Mouse (Mus musculus) liver, embryonic 11.5 days (tissue): ENCODE data around the gene Xrcc1. TPM values are rescaled to one million over a fixed set of nuclear protein-coding genes. Genes with fewer than 3 reads are reported as not detected.

Experiments
- ATAC-seq: fragments of 200-750 bp; cut with Nextera tagmentation; replicated peaks from 2 replicates; pipeline ENCODE4 v1.8.0; 2017; ENCODE audit warnings: moderate number of reproducible peaks, mild to moderate bottlenecking, moderate TSS enrichment, moderate library complexity; ENCODE audit not compliant: low FRiP score
- DNase-seq: peaks from one replicate; pipeline ENCODE4 v3.0.0-alpha.2; 2017; ENCODE audit warnings: low spot score
- H3K27ac ChIP-seq: fragments of 300-500 bp; sonication (generic); 2 replicates; pipeline ENCODE4 v1.5.1; 2014; ENCODE audit warnings: mild to moderate bottlenecking, low read depth, low read length, control low read depth
- H3K27me3 ChIP-seq: fragments of 300-500 bp; sonication (generic); replicated peaks from 2 replicates; pipeline ENCODE4 v1.6.1; 2014; ENCODE audit warnings: low read length, mixed read lengths; ENCODE audit not compliant: control insufficient read depth, insufficient read depth
- H3K36me3 ChIP-seq: fragments of 300-500 bp; sonication (generic); 2 replicates; pipeline ENCODE4 v1.6.1; 2014; ENCODE audit warnings: mild to moderate bottlenecking, low read length, moderate library complexity, mixed read lengths; ENCODE audit not compliant: control insufficient read depth, insufficient read depth
- H3K4me1 ChIP-seq: fragments of 300-500 bp; sonication (generic); replicated peaks from 2 replicates; pipeline ENCODE4 v1.6.1; 2014; ENCODE audit warnings: low read length, mixed read lengths; ENCODE audit not compliant: control insufficient read depth, insufficient read depth
- H3K4me2 ChIP-seq: fragments of 300-500 bp; sonication (generic); 2 replicates; pipeline ENCODE4 v1.6.1; 2014; ENCODE audit warnings: mild to moderate bottlenecking, control low read depth, moderate library complexity
- H3K4me3 ChIP-seq: fragments of 300-500 bp; sonication (generic); 2 replicates; pipeline ENCODE4 v1.5.1; 2014; ENCODE audit warnings: low read depth, low read length, control low read depth
- H3K9ac ChIP-seq: fragments of 300-500 bp; sonication (generic); 2 replicates; pipeline ENCODE4 v1.6.1; 2014; ENCODE audit warnings: low read depth, low read length, control low read depth
- H3K9me3 ChIP-seq: fragments of 300-500 bp; sonication (generic); 2 replicates; pipeline ENCODE4 v1.6.1; 2016; ENCODE audit warnings: low read length, inconsistent platforms, mixed read lengths; ENCODE audit not compliant: control insufficient read depth
- WGBS: fragments of 180-500 bp; shearing (Covaris S2); extraction: QIAGEN DNeasy Blood & Tissue Kit; methylation state at CpG from one replicate; pipeline ENCODE4 v1.1.7; 2014; 5-methylcytosine and 5-hydroxymethylcytosine counted together
- polyA plus RNA-seq: library from polyadenylated mRNA; unstranded; fragments of >200 nt; fragmentation: Nextera tagmentation; extraction: Ambion mirVana; gene quantifications from 2 replicates; pipeline ENCODE4 v1.2.1, GENCODE M21; 2014

The Xrcc1 gene
- polyA plus RNA-seq, 1 experiment from 2014 or later = 102 TPM

DNA sequence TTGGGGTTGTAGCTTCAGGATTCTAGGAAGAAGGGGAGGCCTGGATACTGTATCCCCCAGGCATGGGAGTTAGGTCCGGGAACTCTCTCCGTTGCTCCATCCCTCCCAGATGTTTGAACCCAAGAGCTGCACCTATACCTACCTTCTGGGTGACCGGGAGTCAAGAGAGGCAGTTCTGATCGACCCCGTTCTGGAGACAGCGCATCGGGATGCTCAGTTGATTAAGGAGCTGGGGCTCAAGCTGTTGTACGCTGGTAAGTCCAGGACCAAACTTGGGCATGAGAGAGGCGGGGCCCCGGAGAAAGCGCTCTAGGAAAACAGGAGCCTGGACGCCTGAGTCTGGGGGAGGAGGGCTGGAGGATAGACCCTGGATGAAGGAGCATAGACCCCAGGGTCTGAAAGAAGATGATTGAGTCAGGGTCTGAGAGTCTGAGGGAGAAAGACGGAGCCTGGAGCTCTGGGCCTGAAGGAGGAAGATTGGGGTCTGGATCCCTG, 48.3 kb downstream of the Xrcc1 start:
- H3K4me2 ChIP-seq = peak overlapping the region; percentile 68
- ATAC-seq (no peak), DNase-seq (no peak)
- H3K9ac ChIP-seq = peak overlapping the region; percentile 39
- no peaks in the 10 kb centered on the region for H3K9me3 ChIP-seq
- H3K4me1 ChIP-seq = peaks cover 19% of the 10 kb centered on the region
- 9% methylated on average over 13 of the region's 13 CpGs for whole genome bisulfite sequencing
- H3K4me3 ChIP-seq = peak overlapping the region; percentile 60
- H3K27ac ChIP-seq = no peak overlapping the region
- no peaks in the 10 kb centered on the region for H3K36me3 ChIP-seq
- peaks cover 11% of the 10 kb centered on the region for H3K27me3 ChIP-seq

DNA sequence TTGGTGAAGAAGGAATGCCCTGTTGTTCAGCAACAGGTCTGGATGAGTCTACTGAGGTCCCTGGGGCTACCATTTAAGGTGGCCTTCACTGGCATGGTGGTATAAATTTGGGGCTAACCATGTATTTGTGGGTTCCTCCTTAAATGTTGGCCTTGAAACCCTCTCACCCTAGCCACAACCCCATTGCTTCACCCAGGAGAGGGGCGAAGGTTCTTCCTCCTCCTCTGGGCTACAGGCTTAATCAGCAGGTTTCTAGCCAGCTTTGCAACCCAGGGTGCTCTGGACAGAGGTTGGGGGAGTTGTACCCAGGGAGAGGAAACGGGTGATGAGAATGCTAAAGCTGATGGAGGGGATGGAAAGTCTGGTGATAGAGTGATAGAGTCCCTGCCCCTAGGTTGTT, 49.4 kb downstream of the Xrcc1 start:
- H3K27me3 ChIP-seq = peaks cover 11% of the 10 kb centered on the region
- ATAC-seq = no peak
- H3K4me1 ChIP-seq = peaks cover 19% of the 10 kb centered on the region
- no peak for DNase-seq
- no peaks in the 10 kb centered on the region for H3K36me3 ChIP-seq
- no peak overlapping the region for H3K9ac ChIP-seq
- no peaks in the 10 kb centered on the region for H3K9me3 ChIP-seq
- WGBS = 55% methylated on average over 2 of the region's 2 CpGs
- no peak overlapping the region for H3K27ac ChIP-seq
- H3K4me3 ChIP-seq = no peak overlapping the region
- no peak overlapping the region for H3K4me2 ChIP-seq

DNA sequence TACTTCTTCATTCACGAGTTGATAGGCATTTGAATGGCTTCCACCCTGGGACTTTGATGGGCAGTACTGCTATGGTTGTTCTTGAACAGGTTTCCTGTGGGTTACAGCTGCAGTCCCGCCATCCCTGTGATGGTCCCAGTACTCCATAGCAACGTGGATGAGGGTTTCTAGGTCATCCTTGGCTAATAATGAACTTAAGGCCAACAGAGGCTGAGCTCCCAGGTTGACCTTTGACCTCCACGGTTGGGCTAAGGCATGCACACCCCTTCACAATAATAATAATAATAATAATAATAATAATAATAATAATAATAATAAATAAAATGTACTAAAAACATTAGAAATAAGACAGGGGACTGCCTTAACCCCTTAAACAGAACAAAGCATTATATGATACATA, 52.0 kb downstream of the Xrcc1 start:
- no peak for ATAC-seq
- H3K4me2 ChIP-seq = no peak overlapping the region
- H3K9ac ChIP-seq = no peak overlapping the region
- no peaks in the 10 kb centered on the region for H3K36me3 ChIP-seq
- H3K4me3 ChIP-seq = no peak overlapping the region
- no peak overlapping the region for H3K27ac ChIP-seq
- H3K9me3 ChIP-seq = no peaks in the 10 kb centered on the region
- peaks cover 11% of the 10 kb centered on the region for H3K27me3 ChIP-seq
- no peak for DNase-seq
- peaks cover 3% of the 10 kb centered on the region; the same call in 1 of the 2 replicates for H3K4me1 ChIP-seq
- WGBS = 56% methylated on average over 4 of the region's 4 CpGs

DNA sequence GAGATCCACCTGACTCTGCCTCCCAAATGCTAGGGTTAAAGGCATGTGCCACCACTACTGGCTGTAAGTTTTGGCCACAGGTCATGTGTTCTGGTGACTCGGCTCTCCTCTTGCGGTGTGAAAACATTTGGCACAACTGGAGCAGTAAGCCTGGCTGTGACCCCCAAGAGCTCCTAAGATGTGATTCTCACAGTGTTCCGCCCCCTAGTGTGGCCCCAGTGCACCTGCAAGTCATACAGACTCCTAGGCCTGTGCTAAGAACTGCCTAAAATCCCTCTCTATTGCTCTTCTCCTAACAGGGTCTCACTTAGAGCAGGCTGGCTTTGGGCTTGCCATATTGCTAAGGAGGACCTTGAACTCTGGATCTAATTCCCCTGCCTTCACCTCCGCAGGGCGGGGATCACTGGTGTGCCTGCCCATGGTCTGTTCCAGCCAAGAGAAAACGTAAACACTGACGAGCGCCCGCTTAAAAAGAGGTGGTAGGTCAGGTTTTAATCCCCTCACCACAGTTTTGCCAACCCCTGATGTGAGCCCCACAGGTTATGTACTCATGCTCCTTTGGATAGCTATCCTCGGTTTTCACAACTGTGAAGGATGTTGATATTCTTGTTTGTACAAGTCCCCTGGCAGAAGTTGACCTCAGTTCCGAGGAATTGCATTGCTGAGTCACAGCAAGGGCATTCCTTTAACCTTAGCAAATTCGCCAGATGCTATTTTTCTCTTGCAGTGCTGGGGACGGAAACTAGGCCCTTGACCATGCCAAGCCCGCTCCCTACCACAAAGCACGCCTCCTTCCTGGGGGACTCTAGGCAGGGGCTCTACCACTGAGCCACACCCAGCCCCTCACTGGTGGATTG, 53.4 kb downstream of the Xrcc1 start:
- 71% methylated on average over 15 of the region's 15 CpGs for WGBS
- Histone ChIP-seq H3K27ac (no peak overlapping the region), H3K27me3 (peaks cover 11% of the 10 kb centered on the region), H3K9ac (no peak overlapping the region), H3K4me3 (no peak overlapping the region), H3K36me3 (no peaks in the 10 kb centered on the region), H3K4me1 (no peaks in the 10 kb centered on the region; the same call in 1 of the 2 replicates), H3K4me2 (no peak overlapping the region), H3K9me3 (no peaks in the 10 kb centered on the region)
- DNase-seq (no peak), ATAC-seq (no peak)

DNA sequence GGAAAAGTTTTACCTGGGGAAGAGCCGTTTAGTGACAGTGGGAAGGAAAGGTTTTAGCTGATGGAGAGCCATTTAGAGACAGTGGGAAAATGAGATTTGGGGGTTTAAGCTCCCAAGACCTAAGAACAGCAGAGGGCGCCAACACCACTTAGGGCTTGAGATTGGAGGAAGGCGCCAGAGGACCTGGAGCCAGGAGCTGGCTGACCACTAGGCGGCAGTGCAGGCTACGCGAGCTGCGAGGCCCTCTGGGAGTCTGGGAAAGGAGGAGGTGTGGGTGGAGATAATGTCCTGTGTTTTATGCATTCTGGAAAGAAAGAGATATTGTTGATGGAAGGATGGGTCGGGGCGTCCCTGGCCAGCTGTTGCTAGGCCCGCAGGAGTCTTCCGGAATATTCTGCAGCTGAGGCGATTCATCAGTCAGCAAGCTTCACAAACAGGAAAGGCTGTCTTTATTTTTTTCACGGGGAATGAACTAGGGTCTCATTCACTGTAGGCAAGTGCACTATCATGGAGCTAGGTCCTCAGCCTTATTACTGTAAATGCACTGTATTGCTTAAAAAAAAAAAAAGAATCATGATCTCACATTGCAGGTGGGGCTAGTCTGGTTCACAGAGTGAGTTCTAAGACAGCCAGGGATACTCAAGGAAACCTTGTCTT, 55.0 kb downstream of the Xrcc1 start:
- H3K4me3 ChIP-seq = no peak overlapping the region
- no peaks in the 10 kb centered on the region for H3K36me3 ChIP-seq
- H3K27me3 ChIP-seq = no peaks in the 10 kb centered on the region
- 6% methylated on average over 13 of the region's 13 CpGs for WGBS
- H3K9me3 ChIP-seq = no peaks in the 10 kb centered on the region
- no peak overlapping the region for H3K27ac ChIP-seq
- no peak overlapping the region for H3K9ac ChIP-seq
- no peaks in the 10 kb centered on the region; the same call in 1 of the 2 replicates for H3K4me1 ChIP-seq
- ATAC-seq (peak; percentile 88), DNase-seq (peak; percentile 89)
- peak overlapping the region; percentile 49 for H3K4me2 ChIP-seq

DNA sequence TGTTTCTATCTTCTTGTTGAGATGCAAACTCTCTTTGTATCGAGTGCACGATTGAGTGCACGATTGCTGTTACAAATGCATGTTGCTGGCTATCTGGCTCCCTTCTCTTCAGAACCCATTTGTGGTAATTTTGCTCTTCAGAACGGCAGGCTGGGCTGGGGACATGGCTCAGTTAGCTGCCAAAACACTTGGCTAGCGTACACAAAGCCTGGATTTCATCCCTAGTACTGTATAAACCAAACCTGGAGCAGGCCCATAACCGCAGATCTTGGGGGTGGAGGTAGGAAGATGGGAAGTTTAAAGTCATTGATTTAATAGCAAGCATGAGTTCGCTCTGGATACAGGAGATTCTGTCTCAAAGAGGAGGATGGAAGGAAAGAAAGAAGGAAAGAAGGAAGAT, 59.5 kb downstream of the Xrcc1 start:
- no peaks in the 10 kb centered on the region for H3K27me3 ChIP-seq
- no peak overlapping the region for H3K4me2 ChIP-seq
- WGBS = 87% methylated on average over 7 of the region's 7 CpGs
- no peak overlapping the region for H3K4me3 ChIP-seq
- H3K9me3 ChIP-seq = no peaks in the 10 kb centered on the region
- peaks cover 6% of the 10 kb centered on the region for H3K4me1 ChIP-seq
- H3K36me3 ChIP-seq = no peaks in the 10 kb centered on the region
- H3K9ac ChIP-seq = no peak overlapping the region
- ATAC-seq (no peak), DNase-seq (no peak)
- no peak overlapping the region for H3K27ac ChIP-seq

DNA sequence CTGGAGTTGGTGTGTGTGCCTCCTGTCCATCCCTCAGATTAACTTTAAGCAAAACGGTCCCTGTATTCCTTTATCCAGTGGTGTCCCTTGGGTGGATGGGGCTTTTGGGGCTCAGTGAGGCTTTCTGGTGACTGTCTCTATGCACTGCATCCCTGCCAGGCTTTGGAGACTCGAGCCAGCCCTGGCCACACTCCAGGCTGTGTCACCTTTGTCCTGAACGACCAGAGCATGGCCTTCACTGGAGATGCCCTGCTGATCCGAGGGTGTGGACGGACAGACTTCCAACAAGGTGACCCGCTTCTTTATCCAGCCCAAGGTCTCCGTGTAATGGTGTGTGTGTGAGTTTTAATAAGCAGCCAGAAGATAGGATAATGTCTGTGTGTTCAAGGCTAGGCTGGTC, 60.0 kb downstream of the Xrcc1 start:
- WGBS = 77% methylated on average over 7 of the region's 7 CpGs
- H3K9ac ChIP-seq = no peak overlapping the region
- no peak for DNase-seq
- no peak overlapping the region for H3K4me2 ChIP-seq
- no peaks in the 10 kb centered on the region for H3K27me3 ChIP-seq
- ATAC-seq = no peak
- no peaks in the 10 kb centered on the region for H3K9me3 ChIP-seq
- no peak overlapping the region for H3K4me3 ChIP-seq
- H3K4me1 ChIP-seq = peaks cover 6% of the 10 kb centered on the region
- no peak overlapping the region for H3K27ac ChIP-seq
- H3K36me3 ChIP-seq = no peaks in the 10 kb centered on the region

DNA sequence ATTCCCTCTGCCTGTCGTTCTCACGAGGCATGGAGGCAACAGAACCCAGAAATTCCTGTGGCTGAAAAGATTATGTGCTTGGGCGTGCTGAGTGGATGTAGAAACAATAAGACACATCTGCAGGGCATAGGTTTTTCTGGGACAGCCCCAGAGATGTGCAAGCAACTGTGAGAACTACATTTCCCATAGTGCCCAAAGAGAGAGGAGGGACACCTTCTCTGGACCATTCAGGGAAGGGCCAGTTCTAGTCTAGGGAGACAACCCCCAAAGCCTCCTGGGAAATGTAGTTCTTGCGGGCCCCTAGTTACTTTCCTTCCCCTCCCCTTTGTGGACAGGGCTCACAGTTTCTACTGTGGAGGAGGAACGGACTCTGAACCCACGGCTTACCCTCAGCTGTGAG, 61.9 kb downstream of the Xrcc1 start:
- WGBS = 40% methylated on average over 6 of the region's 6 CpGs
- DNase-seq (no peak), ATAC-seq (peak; percentile 78)
- Histone ChIP-seq H3K4me1 (peaks cover 14% of the 10 kb centered on the region), H3K27me3 (peaks cover 17% of the 10 kb centered on the region), H3K36me3 (no peaks in the 10 kb centered on the region), H3K4me2 (no peak overlapping the region), H3K27ac (no peak overlapping the region), H3K9me3 (no peaks in the 10 kb centered on the region), H3K4me3 (no peak overlapping the region), H3K9ac (no peak overlapping the region)
